Mouse (Mus musculus) kidney, adult 2 months (tissue): ENCODE results near the gene Kcmf1. TPM values are rescaled to one million over a fixed set of nuclear protein-coding genes. Genes with fewer than 3 reads are reported as not detected.

ENCODE experiments used
- DNase-seq: peaks from one replicate; pipeline ENCODE4 v3.0.0; 2021
- H3K27ac ChIP-seq: fragments of 200-500 bp; 2 replicates; pipeline ENCODE4 v1.5.1; 2012; ENCODE audit warnings: low read depth, low read length, control low read depth, inconsistent platforms; ENCODE audit not compliant: insufficient read depth
- H3K27me3 ChIP-seq: fragments of 200-500 bp; replicated peaks from 2 replicates; pipeline ENCODE4 v1.6.1; 2012; ENCODE audit warnings: mild to moderate bottlenecking, moderate library complexity, low read length, inconsistent platforms; ENCODE audit not compliant: control insufficient read depth, insufficient read depth
- H3K36me3 ChIP-seq: fragments of 200-500 bp; 2 replicates; pipeline ENCODE4 v1.6.1; 2012; ENCODE audit warnings: mild to moderate bottlenecking, moderate library complexity, low read length, inconsistent platforms; ENCODE audit not compliant: control insufficient read depth, insufficient read depth
- H3K4me1 ChIP-seq: fragments of 200-500 bp; 2 replicates; pipeline ENCODE4 v1.6.1; 2011; ENCODE audit warnings: low read length; ENCODE audit not compliant: control insufficient read depth, insufficient read depth
- H3K4me3 ChIP-seq: fragments of 200-500 bp; 2 replicates; pipeline ENCODE4 v1.5.1; 2011; ENCODE audit warnings: mild to moderate bottlenecking, low read depth, low read length, control low read depth; ENCODE audit not compliant: insufficient read depth
- CTCF ChIP-seq: fragments of 200-500 bp; conservative IDR thresholded peaks from 2 replicates; pipeline ENCODE4 v1.5.1; 2011; ENCODE audit warnings: low read depth, mild to moderate bottlenecking, control low read depth, low read length, moderate library complexity, mixed read lengths; ENCODE audit not compliant: insufficient read depth, insufficient read length
- POLR2A ChIP-seq: fragments of 200-500 bp; IDR thresholded peaks from one replicate; pipeline ENCODE4 v1.6.1; 2011; ENCODE audit warnings: low read depth, low read length, control low read depth
- WGBS: fragments of 180-500 bp; shearing (Covaris S2); methylation state at CpG from one replicate; pipeline ENCODE4 v1.1.7; 2018; 5-methylcytosine and 5-hydroxymethylcytosine counted together
- polyA plus RNA-seq: library from polyadenylated mRNA; depleted of rRNA; stranded (reverse); fragments of >200 nt; gene quantifications from 2 replicates; pipeline ENCODE4 v1.2.3, GENCODE M21; 2012

Gene Kcmf1
- polyA plus RNA-seq, 1 experiment: 160 TPM

- Histone ChIP-seq H3K4me3 (no peak overlapping the region), H3K27ac (no peak overlapping the region), H3K4me1 (no peaks in the 10 kb centered on the region), H3K36me3 (no peaks in the 10 kb centered on the region), H3K27me3 (no peaks in the 10 kb centered on the region)
- no peak for TF ChIP-seq CTCF
- no peak for TF ChIP-seq POLR2A
- no peak for DNase-seq
- 70% methylated on average over 9 of the region's 9 CpGs for WGBS
These were observed 74.0 kb downstream of the Kcmf1 start for GRCm38 (mm10) chr6:72825762-72826161.

GRCm38 (mm10) chr6:72824971-72825737 is 74.6 kb downstream of the Kcmf1 start:
- Histone ChIP-seq H3K27ac (no peak overlapping the region), H3K4me3 (no peak overlapping the region; the same call in 1 of the 2 replicates), H3K36me3 (no peaks in the 10 kb centered on the region), H3K4me1 (no peaks in the 10 kb centered on the region), H3K27me3 (no peaks in the 10 kb centered on the region)
- peak; percentile 32 for DNase-seq
- WGBS: 21% methylated on average over 26 of the region's 26 CpGs
- no peak for TF ChIP-seq POLR2A
- TF ChIP-seq CTCF: no peak

GRCm38 (mm10) chr6:72813456-72813855 is 86.3 kb downstream of the Kcmf1 start:
- Histone ChIP-seq H3K27me3 (no peaks in the 10 kb centered on the region), H3K4me1 (no peaks in the 10 kb centered on the region), H3K4me3 (no peak overlapping the region), H3K27ac (no peak overlapping the region), H3K36me3 (no peaks in the 10 kb centered on the region)
- TF ChIP-seq POLR2A (no peak), CTCF (no peak)
- WGBS: 55% methylated on average over 9 of the region's 9 CpGs
- no peak for DNase-seq

GRCm38 (mm10) chr6:72810248-72810647 is 89.5 kb downstream of the Kcmf1 start:
- no peaks in the 10 kb centered on the region for H3K27me3 ChIP-seq
- 67% methylated on average over 7 of the region's 7 CpGs for WGBS
- no peaks in the 10 kb centered on the region for H3K36me3 ChIP-seq
- no peak overlapping the region for H3K27ac ChIP-seq
- TF ChIP-seq POLR2A (no peak), CTCF (no peak)
- no peaks in the 10 kb centered on the region for H3K4me1 ChIP-seq
- DNase-seq: no peak
- H3K4me3 ChIP-seq: no peak overlapping the region

GRCm38 (mm10) chr6:72809522-72810149 is 90.1 kb downstream of the Kcmf1 start:
- WGBS: 69% methylated on average over 4 of the region's 4 CpGs
- Histone ChIP-seq H3K4me1 (no peaks in the 10 kb centered on the region), H3K36me3 (no peaks in the 10 kb centered on the region), H3K27ac (no peak overlapping the region), H3K27me3 (no peaks in the 10 kb centered on the region), H3K4me3 (no peak overlapping the region)
- TF ChIP-seq CTCF: no peak
- no peak for TF ChIP-seq POLR2A
- no peak for DNase-seq

GRCm38 (mm10) chr6:72808342-72808741 is 91.4 kb downstream of the Kcmf1 start:
- 58% methylated on average over 3 of the region's 3 CpGs for WGBS
- Histone ChIP-seq H3K4me1 (no peaks in the 10 kb centered on the region), H3K4me3 (no peak overlapping the region), H3K36me3 (no peaks in the 10 kb centered on the region), H3K27me3 (no peaks in the 10 kb centered on the region), H3K27ac (no peak overlapping the region)
- TF ChIP-seq POLR2A (no peak), CTCF (no peak)
- DNase-seq: no peak

- Histone ChIP-seq H3K4me1 (no peaks in the 10 kb centered on the region), H3K27me3 (no peaks in the 10 kb centered on the region), H3K4me3 (no peak overlapping the region), H3K27ac (no peak overlapping the region), H3K36me3 (no peaks in the 10 kb centered on the region)
- DNase-seq: no peak
- WGBS: 75% methylated on average over 6 of the region's 6 CpGs
- TF ChIP-seq CTCF (no peak), POLR2A (no peak)
These were observed 96.1 kb downstream of the Kcmf1 start for GRCm38 (mm10) chr6:72803669-72804068.
